Mouse (Mus musculus) cerebellum, adult 2 months (tissue): Measurements from ENCODE around the gene Hoxa1. TPM values are rescaled to one million over a fixed set of nuclear protein-coding genes. Genes with fewer than 3 reads are reported as not detected.

ENCODE experiments used
- DNase-seq, 2 experiments: peaks; one replicate each; pipeline ENCODE4 v3.0.0; 2021
- H3K27ac ChIP-seq: fragments of 200-500 bp; 2 replicates; pipeline ENCODE4 v1.5.1; 2012; ENCODE audit warnings: low read length, control low read depth, inconsistent platforms; ENCODE audit not compliant: insufficient read depth
- H3K27me3 ChIP-seq: fragments of 200-500 bp; 2 replicates; pipeline ENCODE4 v1.6.1; 2012; ENCODE audit warnings: inconsistent platforms, mild to moderate bottlenecking, low read length, moderate library complexity; ENCODE audit not compliant: control insufficient read depth, insufficient read depth
- H3K4me1 ChIP-seq: fragments of 200-500 bp; 2 replicates; pipeline ENCODE4 v1.6.1; 2011; ENCODE audit warnings: low read length; ENCODE audit not compliant: control insufficient read depth, insufficient read depth
- H3K4me3 ChIP-seq: fragments of 200-500 bp; replicated peaks from 2 replicates; pipeline ENCODE3; 2011; ENCODE audit warnings: mild to moderate bottlenecking, low read depth, low read length, control low read depth; ENCODE audit not compliant: insufficient read depth
- CTCF ChIP-seq: fragments of 200-500 bp; IDR thresholded peaks from 2 replicates; pipeline ENCODE4 v1.5.1; 2011; ENCODE audit warnings: low read depth, mild to moderate bottlenecking, control low read depth, low read length, moderate library complexity, borderline replicate concordance; ENCODE audit not compliant: insufficient read depth
- POLR2A ChIP-seq: fragments of 200-500 bp; IDR thresholded peaks from 2 replicates; pipeline ENCODE4 v1.6.1; 2011; ENCODE audit warnings: low read length, control low read depth, borderline replicate concordance; ENCODE audit not compliant: insufficient read depth
- WGBS: fragments of 180-500 bp; shearing (Covaris S2); methylation state at CpG from one replicate; pipeline ENCODE4 v1.1.7; 2018; 5-methylcytosine and 5-hydroxymethylcytosine counted together
- polyA plus RNA-seq: library from polyadenylated mRNA; depleted of rRNA; stranded (reverse); fragments of >200 nt; gene quantifications from 2 replicates; pipeline ENCODE4 v1.2.3, GENCODE M21; 2012

The Hoxa1 gene
- polyA plus RNA-seq, 1 experiment = 0.80 TPM

- Histone ChIP-seq H3K4me1 (no peaks in the 10 kb centered on the region), H3K4me3 (no peak overlapping the region), H3K27me3 (peaks cover 10% of the 10 kb centered on the region; the same call in 1 of the 2 replicates), H3K27ac (no peak overlapping the region)
- WGBS = under 1% methylated on average over 41 of the region's 41 CpGs
- TF ChIP-seq CTCF = no peak
- TF ChIP-seq POLR2A = no peak
- DNase-seq = no peak
Observed at GRCm38 (mm10) chr6:52174968-52175751, 17.0 kb upstream of the Hoxa1 start.

DNA sequence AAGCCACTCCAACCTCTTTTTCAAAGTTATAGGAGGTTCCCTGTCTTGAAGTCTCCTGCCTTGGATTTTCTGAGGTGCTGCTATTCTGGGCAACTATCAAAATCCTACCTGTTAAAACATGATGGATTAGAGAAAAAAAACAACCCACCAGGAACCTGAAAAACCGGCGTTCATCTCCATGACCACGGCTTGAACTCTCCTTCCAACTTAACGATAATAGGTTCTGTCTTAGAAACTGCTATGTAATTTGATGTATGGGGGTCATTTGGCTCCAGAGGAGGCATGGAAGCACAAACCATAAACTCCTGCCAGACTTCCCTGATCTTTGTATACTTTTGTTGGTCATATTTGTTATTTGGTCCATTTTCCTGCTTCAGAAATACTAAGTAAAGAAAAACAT, 15.5 kb upstream of the Hoxa1 start:
- Histone ChIP-seq H3K4me1 (no peaks in the 10 kb centered on the region), H3K27me3 (peaks cover 11% of the 10 kb centered on the region; the same call in 1 of the 2 replicates), H3K4me3 (no peak overlapping the region), H3K27ac (no peak overlapping the region)
- TF ChIP-seq POLR2A = no peak
- TF ChIP-seq CTCF = no peak
- DNase-seq = no peak
- whole genome bisulfite sequencing = 8% methylated on average over 4 of the region's 4 CpGs

- no peak overlapping the region for H3K27ac ChIP-seq
- WGBS = 1% methylated on average over 35 of the region's 35 CpGs
- TF ChIP-seq POLR2A = no peak
- no peak for TF ChIP-seq CTCF
- H3K4me1 ChIP-seq = no peaks in the 10 kb centered on the region
- DNase-seq = no peak
- peaks cover 12% of the 10 kb centered on the region; the same call in 1 of the 2 replicates for H3K27me3 ChIP-seq
- H3K4me3 ChIP-seq = no peak overlapping the region
Observed at GRCm38 (mm10) chr6:52172501-52172900, 14.4 kb upstream of the Hoxa1 start.

- Histone ChIP-seq H3K27ac (no peak overlapping the region), H3K4me1 (no peaks in the 10 kb centered on the region), H3K27me3 (peaks cover 12% of the 10 kb centered on the region; the same call in 1 of the 2 replicates), H3K4me3 (no peak overlapping the region)
- no peak for DNase-seq
- 11% methylated on average over 7 of the region's 7 CpGs for WGBS
- TF ChIP-seq CTCF = no peak
- no peak for TF ChIP-seq POLR2A
Observed at GRCm38 (mm10) chr6:52171938-52172337, 13.8 kb upstream of the Hoxa1 start.

GRCm38 (mm10) chr6:52171331-52171730, 13.2 kb upstream of the Hoxa1 start:
- 4% methylated on average over 4 of the region's 4 CpGs for WGBS
- Histone ChIP-seq H3K4me3 (no peak overlapping the region), H3K27me3 (peaks cover 12% of the 10 kb centered on the region; the same call in 1 of the 2 replicates), H3K4me1 (no peaks in the 10 kb centered on the region), H3K27ac (no peak overlapping the region)
- TF ChIP-seq POLR2A = no peak
- TF ChIP-seq CTCF = no peak
- DNase-seq = no peak

DNA sequence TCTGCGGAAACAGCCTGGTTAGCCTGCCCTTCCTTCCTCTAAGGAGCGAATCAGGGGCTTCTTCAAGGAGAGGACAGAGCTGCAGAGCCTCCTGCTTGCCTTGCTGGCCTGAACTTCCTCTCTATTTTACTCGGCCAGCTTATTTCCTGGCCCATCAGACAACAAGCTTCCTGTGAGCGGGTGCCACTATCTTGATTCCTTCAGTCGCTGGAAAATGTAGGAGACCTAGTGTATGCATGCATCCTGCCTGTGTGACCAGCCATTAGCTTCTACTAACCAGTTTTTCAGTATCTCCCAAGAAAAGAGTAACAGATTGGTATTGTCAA, 12.7 kb upstream of the Hoxa1 start:
- Histone ChIP-seq H3K4me1 (no peaks in the 10 kb centered on the region), H3K27ac (no peak overlapping the region), H3K4me3 (no peak overlapping the region), H3K27me3 (peaks cover 11% of the 10 kb centered on the region; the same call in 1 of the 2 replicates)
- 11% methylated on average over 5 of the region's 5 CpGs for whole genome bisulfite sequencing
- DNase-seq = no peak
- TF ChIP-seq CTCF (no peak), POLR2A (no peak)

DNA sequence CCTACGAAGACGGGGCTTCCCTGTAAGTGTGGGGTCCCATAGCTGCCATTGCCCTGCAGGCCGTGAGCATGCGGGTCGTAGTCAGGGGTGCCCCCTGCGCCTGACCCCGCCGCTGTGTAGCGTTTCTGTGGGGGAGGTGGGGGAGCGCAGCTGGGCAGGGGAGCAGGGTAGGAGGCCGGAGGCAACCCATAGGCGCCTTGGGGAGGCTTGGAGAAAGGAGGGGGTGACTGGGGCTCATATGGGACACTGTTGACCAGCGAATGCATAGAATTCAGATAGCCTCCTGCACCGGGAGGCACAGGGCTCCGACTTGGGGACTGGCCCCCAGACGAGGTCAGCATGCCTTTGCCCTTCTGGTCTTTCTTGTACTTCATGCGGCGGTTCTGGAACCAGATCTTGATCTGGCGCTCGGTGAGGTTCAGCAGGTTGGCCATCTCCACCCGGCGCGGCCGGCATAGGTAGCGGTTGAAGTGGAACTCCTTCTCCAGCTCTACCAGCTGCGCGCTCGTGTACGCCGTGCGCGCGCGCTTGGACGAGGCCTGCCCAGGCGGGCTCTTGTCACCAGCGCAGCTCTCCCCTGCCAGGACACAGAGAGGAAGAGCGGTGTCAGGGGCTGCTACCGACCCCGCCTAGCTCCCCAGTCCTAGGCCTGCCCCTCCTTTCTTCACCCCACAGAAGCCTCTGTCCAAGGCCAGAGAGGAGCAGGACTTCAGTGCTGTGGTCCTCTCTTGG, 12.2 kb upstream of the Hoxa1 start:
- WGBS = 4% methylated on average over 40 of the region's 40 CpGs
- no peak for DNase-seq
- H3K4me3 ChIP-seq = no peak overlapping the region
- H3K27ac ChIP-seq = no peak overlapping the region
- H3K4me1 ChIP-seq = no peaks in the 10 kb centered on the region
- peaks cover 11% of the 10 kb centered on the region; the same call in 1 of the 2 replicates for H3K27me3 ChIP-seq
- no peak for TF ChIP-seq POLR2A
